Mouse (Mus musculus): Measurements from ENCODE around the gene Lamtor2.

The Lamtor2 gene

DNA sequence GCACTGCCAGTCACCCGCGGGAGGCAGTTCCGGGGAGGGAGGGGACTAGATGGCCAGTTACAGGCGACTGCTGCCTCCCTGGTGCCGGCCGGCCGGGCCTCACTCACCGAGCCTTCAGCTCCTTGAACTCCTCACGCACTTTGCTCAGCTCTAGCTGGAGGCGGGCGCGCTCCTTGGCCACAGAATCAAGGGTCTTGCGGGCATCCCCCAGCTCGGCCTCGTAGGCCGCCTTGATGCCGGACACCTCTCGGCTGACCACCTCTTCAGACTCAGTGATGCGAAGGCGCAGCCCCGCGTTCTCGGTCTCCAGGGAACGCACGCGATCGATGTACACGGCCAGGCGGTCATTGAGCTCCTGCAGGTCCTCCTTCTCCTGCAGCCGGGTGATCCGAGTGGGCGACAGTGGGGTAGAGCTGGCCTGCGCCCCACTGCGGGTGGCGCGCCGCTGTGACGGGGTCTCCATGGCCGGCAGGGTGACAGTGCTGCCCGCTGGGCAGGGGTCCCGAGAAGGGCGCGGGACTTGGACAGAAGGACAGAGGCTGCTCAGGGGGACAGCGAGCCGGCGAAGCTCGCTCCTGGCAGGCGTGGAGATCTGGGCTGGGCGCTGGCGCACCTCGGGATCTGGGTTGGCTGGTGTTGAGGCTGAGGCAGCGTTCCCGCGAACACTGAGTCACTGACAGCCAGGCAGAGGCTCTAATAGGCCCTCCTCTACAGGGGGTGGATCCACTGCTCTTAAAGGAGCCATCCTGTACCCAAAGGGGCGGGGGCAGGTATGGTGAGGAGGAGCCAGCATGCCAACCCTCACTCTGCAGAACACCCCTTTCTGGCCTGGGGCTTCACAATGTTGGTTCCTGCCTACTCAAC lies 50.0 kb downstream of the Lamtor2 start:
- DNase-seq = peak; percentile 54

DNA sequence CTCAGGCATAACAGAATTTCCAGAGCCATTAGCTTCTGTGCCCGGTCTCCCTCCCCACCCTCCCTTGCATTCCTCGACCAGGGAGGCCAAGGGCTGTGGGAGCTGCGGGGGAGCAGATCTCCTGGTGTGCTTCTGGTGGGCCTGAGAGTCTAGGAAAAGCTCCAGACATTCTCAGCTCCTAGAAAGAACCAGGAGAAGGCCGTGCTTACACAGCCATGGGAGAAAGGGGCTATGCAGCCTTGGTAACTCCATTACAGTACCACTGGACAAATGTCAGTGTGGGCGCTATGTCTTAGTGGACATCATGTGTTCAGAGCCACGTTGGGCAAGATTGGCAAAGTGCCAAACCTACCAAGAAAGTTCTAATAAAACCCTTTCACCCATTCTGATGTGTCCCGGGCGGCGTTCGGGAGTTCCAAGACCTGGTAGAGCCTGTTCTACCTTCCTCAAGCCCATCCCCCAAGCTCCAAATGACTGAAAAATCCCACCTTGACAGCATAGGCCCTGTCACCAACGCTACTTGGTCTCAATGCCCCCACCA lies 50.8 kb downstream of the Lamtor2 start:
- DNase-seq = no peak

GRCm38 (mm10) chr3:88501366-88502030 lies 51.4 kb downstream of the Lamtor2 start:
- DNase-seq = no peak

DNA sequence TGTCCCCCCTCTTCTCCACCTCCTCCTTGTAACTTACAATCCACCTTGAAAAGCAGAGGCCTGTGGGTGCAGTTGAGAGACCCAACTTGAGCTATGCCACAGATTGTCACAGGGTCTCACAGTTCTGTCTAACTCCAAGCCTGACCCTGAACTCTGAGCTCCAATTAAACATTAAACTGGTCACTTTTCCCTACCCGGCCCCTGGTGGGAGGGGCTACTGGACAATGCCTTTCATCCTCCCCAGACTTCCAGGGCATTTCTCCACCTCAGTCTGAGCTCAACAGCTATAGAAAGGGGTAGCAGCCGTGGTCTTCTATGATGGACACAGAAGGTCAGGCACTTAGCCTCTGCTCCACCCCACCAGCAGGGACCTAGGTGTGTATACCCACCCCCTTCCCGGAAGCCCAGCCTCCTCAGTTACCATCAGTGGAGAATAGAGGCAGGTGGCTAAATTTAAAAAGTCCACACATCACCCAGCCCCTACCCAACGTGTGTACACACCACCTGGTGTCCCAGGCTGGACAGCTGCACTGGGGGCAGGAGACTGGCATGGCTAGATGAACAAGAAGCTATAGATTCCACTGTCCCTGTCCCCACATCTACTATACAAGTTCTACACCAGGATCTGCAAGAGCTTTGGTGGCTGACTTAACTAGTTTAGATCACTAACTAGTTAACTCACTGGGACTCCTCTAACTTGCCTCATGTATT lies 52.1 kb downstream of the Lamtor2 start:
- DNase-seq = no peak

DNA sequence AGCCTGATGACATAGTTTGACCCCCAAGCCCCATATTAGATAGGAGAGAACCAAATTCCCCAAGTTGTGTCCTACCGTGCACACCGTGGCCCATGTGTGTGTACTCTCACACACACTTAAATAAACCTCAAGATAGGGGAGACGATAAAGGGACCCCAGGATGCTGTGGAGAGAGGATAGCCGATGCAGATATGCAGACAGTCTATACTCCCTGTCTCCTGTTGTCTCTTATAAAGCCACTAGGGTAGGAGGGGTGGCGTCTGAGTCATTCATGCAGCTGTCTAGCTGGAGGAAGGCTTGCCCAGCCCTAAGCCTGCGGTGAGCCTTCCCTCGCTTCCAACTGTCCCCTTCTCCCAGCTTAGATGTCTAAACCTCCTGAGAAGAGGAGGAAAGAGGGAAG lies 52.8 kb downstream of the Lamtor2 start:
- DNase-seq = no peak
